Comparison of ENCODE assay signal across 27 mouse cellular contexts in the genomic region with DNA sequence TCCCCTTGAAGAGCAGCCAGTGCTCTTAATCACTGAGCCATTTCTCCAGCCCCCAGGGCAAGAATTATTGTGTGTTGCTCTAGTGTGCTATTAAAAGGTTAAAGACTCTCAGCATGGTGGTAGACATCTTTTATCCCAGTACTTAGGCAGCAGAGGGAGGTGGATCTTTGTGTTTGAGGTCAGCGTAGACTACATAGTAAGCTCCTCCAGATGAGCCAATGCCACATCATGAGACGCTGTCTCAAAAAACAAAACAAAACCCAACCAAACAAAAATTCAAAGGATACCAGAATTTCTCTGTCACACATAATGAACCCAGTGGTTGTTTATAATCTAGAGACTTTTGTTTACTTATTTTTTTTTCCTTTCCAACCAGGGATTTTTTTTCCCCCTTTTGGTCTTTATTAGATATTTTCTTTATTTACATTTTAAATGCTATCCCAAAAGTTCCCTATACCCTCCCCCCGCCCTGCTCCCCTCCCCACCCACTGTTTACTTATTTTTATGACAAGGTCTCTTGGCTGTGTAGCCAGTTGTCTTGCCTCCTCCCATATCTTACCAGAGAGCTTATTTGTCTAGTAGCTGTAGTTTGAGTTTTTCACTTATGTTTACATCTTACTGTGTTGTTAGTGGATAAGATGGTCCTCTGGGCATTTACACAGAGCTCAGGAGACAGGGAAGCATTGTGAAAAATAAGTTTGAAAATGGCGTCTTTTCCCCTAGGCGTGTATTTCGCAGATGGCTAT. TPM values are rescaled to one million over a fixed set of nuclear protein-coding genes. Genes with fewer than 3 reads are reported as not detected.
DNase-seq lines count a peak whose midpoint lies in the region; ATAC-seq and TF ChIP-seq lines count a peak whose summit lies in the region.
"Had no signal": no experiment of that assay in that cellular context is flagged by ENCODE, and none has a peak within 500 bp of the region (broad histone marks: within the 10 kb centered on the region; RNA-seq: fewer than 3 reads in every experiment).

No protein-coding gene starts in this region.

- no peaks in the 10 kb centered on the region for H3K9me3 ChIP-seq in intestine, embryonic 16.5 days (ENCODE audit: control insufficient read depth, low read length)
- H3K9me3 ChIP-seq in intestine, postnatal 0 days (ENCODE audit: control insufficient read depth), result no peaks in the 10 kb centered on the region
- H3K9me3 ChIP-seq in lung, embryonic 15.5 days, result no peaks in the 10 kb centered on the region
- H3K9me3 ChIP-seq in stomach, embryonic 16.5 days (replicated peaks; ENCODE audit: control insufficient read depth, low read length), result no peaks in the 10 kb centered on the region
- H3K9me3 ChIP-seq: embryonic facial prominence, embryonic 12.5 days; embryonic facial prominence, embryonic 15.5 days; heart, embryonic 12.5 days; heart, embryonic 15.5 days; hindbrain, embryonic 10.5 days had no signal

- H3K36me3 ChIP-seq in intestine, embryonic 16.5 days (ENCODE audit: control insufficient read depth, insufficient read depth, low read length), result no peaks in the 10 kb centered on the region
- no peaks in the 10 kb centered on the region for H3K36me3 ChIP-seq in intestine, postnatal 0 days (ENCODE audit: control insufficient read depth, insufficient read depth)
- no peaks in the 10 kb centered on the region for H3K36me3 ChIP-seq in lung, embryonic 15.5 days
- no peaks in the 10 kb centered on the region for H3K36me3 ChIP-seq in small intestine, adult 2 months (ENCODE audit: control insufficient read depth, insufficient read depth, low read length)
- H3K36me3 ChIP-seq in stomach, embryonic 16.5 days (ENCODE audit: control insufficient read depth, insufficient read depth, low read length), result no peaks in the 10 kb centered on the region
- H3K36me3 ChIP-seq: embryonic facial prominence, embryonic 12.5 days; embryonic facial prominence, embryonic 15.5 days; heart, embryonic 12.5 days; heart, embryonic 15.5 days; hindbrain, embryonic 10.5 days had no signal

- no peak overlapping the region for H3K4me2 ChIP-seq in intestine, embryonic 16.5 days (ENCODE audit: low read depth, low read length)
- H3K4me2 ChIP-seq in intestine, postnatal 0 days (replicated peaks; ENCODE audit: low read depth), result no peak overlapping the region
- H3K4me2 ChIP-seq in lung, embryonic 15.5 days, result 0 out of 2 replicates have a peak overlapping the region, but pooled peaks have one; percentile 13
- H3K4me2 ChIP-seq in stomach, embryonic 16.5 days (ENCODE audit: low read depth, low read length), result no peak overlapping the region
- H3K4me2 ChIP-seq: embryonic facial prominence, embryonic 12.5 days; embryonic facial prominence, embryonic 15.5 days; heart, embryonic 12.5 days; heart, embryonic 15.5 days; hindbrain, embryonic 14.5 days had no signal

- TF ChIP-seq POLR2A in small intestine, adult 2 months (IDR thresholded peaks at IDR 0.05; ENCODE audit: low read depth, low read length), result no peak

- H3K4me1 ChIP-seq in intestine, embryonic 16.5 days (ENCODE audit: control insufficient read depth, insufficient read depth, low read length), result 0 out of 2 replicates have a peak, but pooled peaks cover 3% of the 10 kb centered on the region
- H3K4me1 ChIP-seq in intestine, postnatal 0 days (replicated peaks; ENCODE audit: control insufficient read depth, insufficient read depth, low read length), result peaks cover 4% of the 10 kb centered on the region; the same call in 1 of the 2 replicates
- peaks cover 15% of the 10 kb centered on the region for H3K4me1 ChIP-seq in lung, embryonic 15.5 days
- no peaks in the 10 kb centered on the region for H3K4me1 ChIP-seq in small intestine, adult 2 months (ENCODE audit: control insufficient read depth, insufficient read depth, insufficient read length, low read length)
- H3K4me1 ChIP-seq in stomach, embryonic 16.5 days (ENCODE audit: control insufficient read depth, insufficient read depth, low read length), result peaks cover 9% of the 10 kb centered on the region; the same call in 1 of the 2 replicates
- H3K4me1 ChIP-seq: embryonic facial prominence, embryonic 15.5 days had no signal

- WGBS in intestine, embryonic 16.5 days, result 71% methylated on average over 6 of the region's 6 CpGs
- 69% methylated on average over 6 of the region's 6 CpGs for WGBS in intestine, postnatal 0 days
- WGBS in lung, embryonic 15.5 days, result 46% methylated on average over 6 of the region's 6 CpGs
- 74% methylated on average over 6 of the region's 6 CpGs for WGBS in small intestine, adult 2 months
- 59% methylated on average over 6 of the region's 6 CpGs for WGBS in stomach, embryonic 16.5 days

- no peak for TF ChIP-seq CTCF in intestine, postnatal 0 days (IDR thresholded peaks at IDR 0.05; ENCODE audit: low read depth)
- TF ChIP-seq CTCF in small intestine, adult 2 months (IDR thresholded peaks at IDR 0.05; ENCODE audit: extremely low read depth, insufficient read length, insufficient replicate concordance, low read depth, low read length), result no peak

- no peak for DNase-seq in lung, postnatal 4 days
- DNase-seq in layer of hippocampus, adult 18-20 months (ENCODE audit: low spot score in 2 of 2), result no peak
- DNase-seq in adrenal gland, postnatal 36 days, result no peak
- DNase-seq: adrenal gland, adult 8-10 months; adrenal gland, postnatal 25 days; cerebellum, adult 18-20 months; cerebellum, adult 9-10 months; cerebellum, postnatal 14 days; forebrain, postnatal 0 days; gastrocnemius, adult 2 months; gastrocnemius, postnatal 14 days; heart, adult 18-20 months; heart, postnatal 10 days; heart, postnatal 36 days had no signal

- no peak for ATAC-seq in intestine, embryonic 16.5 days
- ATAC-seq in intestine, postnatal 0 days, result no peak
- ATAC-seq in lung, embryonic 15.5 days (ENCODE audit: borderline replicate concordance, extremely low read depth, low FRiP score, low TSS enrichment), result peak; percentile 88; the same call in 1 of the 2 replicates
- ATAC-seq in stomach, embryonic 16.5 days (ENCODE audit: insufficient read depth, low FRiP score), result no peak
- ATAC-seq: activated CD4-positive, CD25-positive, alpha-beta regulatory T cell, adult 4 months; forebrain, embryonic 14.5 days; forebrain, postnatal 0 days had no signal

- no peak overlapping the region for H3K4me3 ChIP-seq in intestine, embryonic 16.5 days (ENCODE audit: low read length)
- H3K4me3 ChIP-seq in intestine, postnatal 0 days (ENCODE audit: low read depth, low read length), result no peak overlapping the region
- no peak overlapping the region for H3K4me3 ChIP-seq in lung, embryonic 15.5 days
- H3K4me3 ChIP-seq in small intestine, adult 2 months (ENCODE audit: low read depth, low read length), result no peak overlapping the region
- no peak overlapping the region for H3K4me3 ChIP-seq in stomach, embryonic 16.5 days (replicated peaks; ENCODE audit: low read length)
- H3K4me3 ChIP-seq: embryonic facial prominence, embryonic 12.5 days; embryonic facial prominence, embryonic 15.5 days; gastrocnemius, adult 2 months; heart, embryonic 12.5 days; heart, embryonic 15.5 days; hindbrain, embryonic 10.5 days had no signal

- H3K27me3 ChIP-seq in intestine, embryonic 16.5 days (replicated peaks; ENCODE audit: control insufficient read depth, insufficient read depth, low read length), result no peaks in the 10 kb centered on the region
- no peaks in the 10 kb centered on the region for H3K27me3 ChIP-seq in intestine, postnatal 0 days (replicated peaks; ENCODE audit: control insufficient read depth, insufficient read depth, low read length)
- no peaks in the 10 kb centered on the region for H3K27me3 ChIP-seq in lung, embryonic 15.5 days
- no peaks in the 10 kb centered on the region for H3K27me3 ChIP-seq in small intestine, adult 2 months (ENCODE audit: control insufficient read depth, insufficient read depth, low read length)
- no peaks in the 10 kb centered on the region for H3K27me3 ChIP-seq in stomach, embryonic 16.5 days (ENCODE audit: control insufficient read depth, insufficient read depth, low read length)
- H3K27me3 ChIP-seq: embryonic facial prominence, embryonic 12.5 days; embryonic facial prominence, embryonic 15.5 days; heart, embryonic 12.5 days; heart, embryonic 15.5 days had no signal

- no peak overlapping the region for H3K9ac ChIP-seq in intestine, embryonic 16.5 days (ENCODE audit: low read depth, low read length)
- H3K9ac ChIP-seq in intestine, postnatal 0 days (ENCODE audit: low read depth, low read length), result no peak overlapping the region
- no peak overlapping the region for H3K9ac ChIP-seq in lung, embryonic 15.5 days
- no peak overlapping the region for H3K9ac ChIP-seq in stomach, embryonic 16.5 days (ENCODE audit: low read length)
- H3K9ac ChIP-seq: embryonic facial prominence, embryonic 12.5 days; embryonic facial prominence, embryonic 15.5 days; forebrain, postnatal 0 days; heart, embryonic 12.5 days; heart, embryonic 15.5 days; hindbrain, embryonic 14.5 days had no signal

- peak overlapping the region; percentile 30; the same call in 1 of the 2 replicates for H3K27ac ChIP-seq in intestine, embryonic 16.5 days (ENCODE audit: low read length)
- no peak overlapping the region for H3K27ac ChIP-seq in intestine, postnatal 0 days (ENCODE audit: low read depth, low read length)
- peak overlapping the region; percentile 66 for H3K27ac ChIP-seq in lung, embryonic 15.5 days
- H3K27ac ChIP-seq in small intestine, adult 2 months (ENCODE audit: insufficient read depth, low read depth, low read length), result peak overlapping the region; percentile 46; the same call in 1 of the 2 replicates
- H3K27ac ChIP-seq in stomach, embryonic 16.5 days (ENCODE audit: low read length), result peak overlapping the region; percentile 47
- H3K27ac ChIP-seq: embryonic facial prominence, embryonic 12.5 days; embryonic facial prominence, embryonic 15.5 days; gastrocnemius, adult 2 months; heart, embryonic 15.5 days; hindbrain, embryonic 10.5 days; hindbrain, embryonic 14.5 days had no signal

RNA-seq across cellular contexts. Expression of gene Sgsm3, which starts 18.7 kb away (rescaled TPM):
- polyA plus RNA-seq in intestine, embryonic 16.5 days (2015; fragmentation: Nextera tagmentation; extraction: Ambion mirVana), result 30.9 and 33.9 TPM in 2 replicates
- 13.3 and 13.4 TPM in 2 replicates for polyA plus RNA-seq in intestine, postnatal 0 days (2015; fragmentation: Nextera tagmentation; extraction: Ambion mirVana)
- polyA plus RNA-seq in lung, embryonic 15.5 days (2015; fragmentation: Nextera tagmentation; extraction: Ambion mirVana), result 40.8 and 45.1 TPM in 2 replicates
- 23.9 and 25.1 TPM in 2 replicates for polyA plus RNA-seq in small intestine, adult 2 months (2012; rRNA removed)
- 55.9 and 73.5 TPM in 2 replicates for polyA plus RNA-seq in stomach, embryonic 16.5 days (2015; fragmentation: Nextera tagmentation; extraction: Ambion mirVana)
- 10 to 100 TPM; 74.9 to 81.7 TPM for total RNA-seq in layer of hippocampus, adult 18-20 months (2021)
- total RNA-seq in adrenal gland, postnatal 36 days (2021), result 10 to 100 TPM; 15.9 to 23.8 TPM

RNA-seq across cellular contexts. Expression of gene Adsl, which starts 48.0 kb away (rescaled TPM):
- 143 and 166 TPM in 2 replicates for polyA plus RNA-seq in intestine, embryonic 16.5 days (2015; fragmentation: Nextera tagmentation; extraction: Ambion mirVana)
- 30.8 and 31.9 TPM in 2 replicates for polyA plus RNA-seq in intestine, postnatal 0 days (2015; fragmentation: Nextera tagmentation; extraction: Ambion mirVana)
- 157 and 171 TPM in 2 replicates for polyA plus RNA-seq in lung, embryonic 15.5 days (2015; fragmentation: Nextera tagmentation; extraction: Ambion mirVana)
- polyA plus RNA-seq in small intestine, adult 2 months (2012; rRNA removed), result 17.7 and 24.3 TPM in 2 replicates
- 164 and 166 TPM in 2 replicates for polyA plus RNA-seq in stomach, embryonic 16.5 days (2015; fragmentation: Nextera tagmentation; extraction: Ambion mirVana)
- total RNA-seq in layer of hippocampus, adult 18-20 months (2021), result 10 to 100 TPM; 25.8 to 28.0 TPM
- total RNA-seq in adrenal gland, postnatal 36 days (2021), result 10 to 100 TPM; 39.9 to 42.4 TPM
